12 mouse cellular contexts compared by ENCODE assay signal in genomic region chr15:99014496-99015030, GRCm38 (mm10). TPM values are rescaled to one million over a fixed set of nuclear protein-coding genes. Genes with fewer than 3 reads are reported as not detected.
"Had no signal": no experiment of that assay in that cellular context is flagged by ENCODE, and none has a peak within 500 bp of the region (broad histone marks: within the 10 kb centered on the region; RNA-seq: fewer than 3 reads in every experiment).

No protein-coding gene starts in this region.

- H3K4me2 ChIP-seq: hindbrain, embryonic 13.5 days; intestine, embryonic 15.5 days; neural tube, embryonic 15.5 days had no signal

- H3K4me3 ChIP-seq: hindbrain, embryonic 13.5 days; intestine, embryonic 15.5 days; left cerebral cortex, adult 2 months; limb, embryonic 10.5 days; midbrain, embryonic 10.5 days; myocyte; neural tube, embryonic 15.5 days had no signal

- H3K27me3 ChIP-seq: intestine, embryonic 15.5 days; neural tube, embryonic 15.5 days had no signal

- H3K9me3 ChIP-seq: hindbrain, embryonic 13.5 days; intestine, embryonic 15.5 days; limb, embryonic 10.5 days; midbrain, embryonic 10.5 days; neural tube, embryonic 15.5 days had no signal

- DNase-seq: lung, adult 18-20 months; midbrain, embryonic 14.5 days; right cerebral cortex, adult 18-20 months; right cerebral cortex, postnatal 25 days; thymus, postnatal 14 days had no signal

- H3K27ac ChIP-seq: hindbrain, embryonic 13.5 days; intestine, embryonic 15.5 days; left cerebral cortex, adult 2 months; limb, embryonic 10.5 days; midbrain, embryonic 10.5 days; neural tube, embryonic 15.5 days had no signal

- H3K9ac ChIP-seq: hindbrain, embryonic 13.5 days; intestine, embryonic 15.5 days; neural tube, embryonic 15.5 days had no signal

- H3K36me3 ChIP-seq: hindbrain, embryonic 13.5 days; intestine, embryonic 15.5 days; limb, embryonic 10.5 days; midbrain, embryonic 10.5 days; neural tube, embryonic 15.5 days had no signal

- ATAC-seq: intestine, embryonic 15.5 days had no signal

RNA-seq across cellular contexts. Expression of gene Prph, which starts 40.4 kb away (rescaled TPM):
- polyA plus RNA-seq: limb, embryonic 10.5 days had no signal
